Mouse (Mus musculus): ENCODE measurements around the gene Pdlim1. TPM values are rescaled to one million over a fixed set of nuclear protein-coding genes. Genes with fewer than 3 reads are reported as not detected.

The Pdlim1 gene
- total RNA-seq, 2 experiments from 2014 or later: 7.6 to 9.0 TPM

Other genes starting within 250 kb of the Pdlim1 start
- gene Cyp2c54, start 198.0 kb downstream of the Pdlim1 start, total RNA-seq (2021): not detected
- gene Cyp2c50, start 182.2 kb downstream of the Pdlim1 start, total RNA-seq (2021): not detected
- gene Cyp2c70, start 84.5 kb downstream of the Pdlim1 start, total RNA-seq (2021): 1 to 10 TPM; 3.6 to 4.4 TPM
- 100 to 1,000 TPM; 147 to 148 TPM for gene Sorbs1, start 241.9 kb upstream of the Pdlim1 start, total RNA-seq (2021)